Mouse (Mus musculus): ENCODE results near the gene Il12rb1.

DNA sequence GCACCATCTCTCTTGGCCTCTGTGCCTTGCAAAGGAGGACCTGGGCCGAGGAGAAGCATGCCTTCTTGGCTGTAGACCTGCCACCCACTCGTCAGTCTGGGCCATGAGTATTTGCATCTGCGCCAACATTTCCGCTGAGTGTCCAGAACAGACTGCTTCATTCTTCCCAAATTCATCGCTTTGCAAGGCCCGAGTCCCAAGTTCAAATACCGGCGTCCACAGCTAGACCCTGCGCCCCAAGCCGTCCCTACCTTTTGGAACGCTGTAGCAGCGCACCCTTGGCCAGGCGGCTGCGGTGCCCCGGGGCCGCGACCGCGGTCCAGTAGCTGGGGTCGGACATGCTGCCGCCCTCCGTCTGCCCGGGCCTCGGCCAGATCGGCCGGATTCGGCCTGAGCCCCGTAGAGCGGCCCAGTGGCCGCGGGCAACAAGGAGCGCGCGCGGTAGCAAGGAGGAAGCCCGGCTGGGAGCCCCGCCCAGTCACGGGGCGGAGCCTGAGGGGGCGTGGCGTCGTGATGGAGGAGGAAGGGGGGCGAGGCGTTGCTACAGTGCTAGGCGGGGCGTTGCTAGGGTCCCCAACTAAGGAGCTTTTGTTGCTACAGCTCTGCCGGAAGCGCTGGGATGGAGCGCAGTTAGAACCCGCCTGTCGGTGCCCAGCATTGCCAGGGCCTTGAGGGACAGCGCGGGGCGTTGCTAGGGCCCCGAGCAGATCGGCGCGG is 16.1 kb upstream of the Il12rb1 start:
- TF ChIP-seq POLR2A (IDR thresholded peaks at IDR 0.05; ENCODE audit: extremely low read depth, insufficient read depth, low read length), result peak; percentile 53
- TF ChIP-seq CTCF (IDR thresholded peaks at IDR 0.05; ENCODE audit: extremely low read depth, insufficient read depth, low read length), result no peak

All from cortical plate, adult 2 months (tissue).